Mouse (Mus musculus) spleen, adult 2 months (tissue): ENCODE results near the gene Iqschfp.

ENCODE experiments used
- CTCF ChIP-seq: fragments of 200-500 bp; IDR thresholded peaks from 2 replicates; pipeline ENCODE4 v1.5.1; 2011; ENCODE audit warnings: mild to moderate bottlenecking, inconsistent platforms; ENCODE audit not compliant: insufficient read depth, insufficient read length, insufficient replicate concordance; ENCODE audit errors: extremely low read depth
- POLR2A ChIP-seq: fragments of 200-500 bp; IDR thresholded peaks from 2 replicates; pipeline ENCODE4 v1.6.1; 2011; ENCODE audit warnings: low read depth, low read length, inconsistent platforms

DNA sequence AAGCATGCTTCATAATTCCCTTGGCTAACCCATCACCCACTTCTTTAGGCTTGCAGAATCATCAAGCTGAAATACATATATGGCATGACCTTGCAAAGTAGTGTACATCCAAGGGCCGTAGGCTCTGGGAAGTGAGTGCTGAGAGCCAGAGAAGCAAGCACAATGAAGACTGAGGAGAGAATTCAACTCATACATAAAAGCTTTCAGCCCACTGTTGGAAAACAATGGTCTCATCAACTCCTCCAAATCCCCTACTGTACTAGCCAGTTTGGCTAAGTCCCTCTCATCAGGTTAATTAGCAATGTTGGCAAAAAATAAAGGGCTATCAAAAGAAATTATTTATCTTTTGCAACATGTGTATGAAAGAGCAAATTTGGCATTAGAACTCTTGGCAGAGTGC is 22.6 kb upstream of the Iqschfp start:
- TF ChIP-seq POLR2A: no peak
- no peak for TF ChIP-seq CTCF
